Comparison of ENCODE assay signal across 10 mouse cellular contexts in genomic region chr9:60989670-60990391, GRCm38 (mm10).
DNase-seq lines count a peak whose midpoint lies in the region; ATAC-seq and TF ChIP-seq lines count a peak whose summit lies in the region.
"Had no signal": no experiment of that assay in that cellular context is flagged by ENCODE, and none has a peak within 500 bp of the region (broad histone marks: within the 10 kb centered on the region; RNA-seq: fewer than 3 reads in every experiment).

No protein-coding gene starts in this region.

- no peak for TF ChIP-seq CTCF in intestine, postnatal 0 days (IDR thresholded peaks at IDR 0.05; ENCODE audit: low read depth)

- 42% methylated on average over 13 of the region's 13 CpGs for WGBS in intestine, embryonic 16.5 days
- WGBS in intestine, postnatal 0 days = 42% methylated on average over 13 of the region's 13 CpGs
- WGBS in forebrain, embryonic 13.5 days = 50% methylated on average over 13 of the region's 13 CpGs

- H3K4me2 ChIP-seq in intestine, embryonic 16.5 days (ENCODE audit: low read depth, low read length) = no peak overlapping the region
- no peak overlapping the region for H3K4me2 ChIP-seq in intestine, postnatal 0 days (replicated peaks; ENCODE audit: low read depth)
- no peak overlapping the region for H3K4me2 ChIP-seq in forebrain, embryonic 13.5 days
- H3K4me2 ChIP-seq: neural tube, embryonic 12.5 days had no signal

- peak; percentile 14 for DNase-seq in ES-CJ7 (ENCODE audit: low read depth, low spot score)
- DNase-seq in adrenal gland, postnatal 36 days = peak; percentile 71 to 73
- DNase-seq in heart, postnatal 14 days = peak; percentile 13 to 44
- DNase-seq in right cerebral cortex, postnatal 25 days = no peak
- no peak for DNase-seq in cerebellum, adult 11 months

- H3K4me3 ChIP-seq in intestine, embryonic 16.5 days (ENCODE audit: low read length) = no peak overlapping the region
- H3K4me3 ChIP-seq in intestine, postnatal 0 days (ENCODE audit: low read depth, low read length) = no peak overlapping the region
- H3K4me3 ChIP-seq in forebrain, embryonic 13.5 days = no peak overlapping the region
- H3K4me3 ChIP-seq: neural tube, embryonic 12.5 days had no signal

- H3K27me3 ChIP-seq in intestine, embryonic 16.5 days (replicated peaks; ENCODE audit: control insufficient read depth, insufficient read depth, low read length) = no peaks in the 10 kb centered on the region
- no peaks in the 10 kb centered on the region for H3K27me3 ChIP-seq in intestine, postnatal 0 days (replicated peaks; ENCODE audit: control insufficient read depth, insufficient read depth, low read length)
- peaks cover 8% of the 10 kb centered on the region; the same call in 1 of the 2 replicates for H3K27me3 ChIP-seq in forebrain, embryonic 13.5 days
- H3K27me3 ChIP-seq: neural tube, embryonic 12.5 days; Patski had no signal

- no peak overlapping the region for H3K27ac ChIP-seq in intestine, embryonic 16.5 days (ENCODE audit: low read length)
- no peak overlapping the region for H3K27ac ChIP-seq in intestine, postnatal 0 days (ENCODE audit: low read depth, low read length)
- no peak overlapping the region for H3K27ac ChIP-seq in forebrain, embryonic 13.5 days
- H3K27ac ChIP-seq: neural tube, embryonic 12.5 days had no signal

- intact Hi-C loops in heart, postnatal 14 days (cut with DNase I) = no loop called here

- H3K4me1 ChIP-seq in intestine, embryonic 16.5 days (ENCODE audit: control insufficient read depth, insufficient read depth, low read length) = 0 out of 2 replicates have a peak, but pooled peaks cover 2% of the 10 kb centered on the region
- no peaks in the 10 kb centered on the region for H3K4me1 ChIP-seq in intestine, postnatal 0 days (replicated peaks; ENCODE audit: control insufficient read depth, insufficient read depth, low read length)
- H3K4me1 ChIP-seq in forebrain, embryonic 13.5 days = 0 out of 2 replicates have a peak, but pooled peaks cover 6% of the 10 kb centered on the region
- H3K4me1 ChIP-seq: neural tube, embryonic 12.5 days had no signal

- no peaks in the 10 kb centered on the region for H3K9me3 ChIP-seq in intestine, embryonic 16.5 days (ENCODE audit: control insufficient read depth, low read length)
- H3K9me3 ChIP-seq in intestine, postnatal 0 days (ENCODE audit: control insufficient read depth) = no peaks in the 10 kb centered on the region
- no peaks in the 10 kb centered on the region; the same call in 1 of the 2 replicates for H3K9me3 ChIP-seq in forebrain, embryonic 13.5 days (replicated peaks)
- H3K9me3 ChIP-seq: neural tube, embryonic 12.5 days had no signal

- H3K36me3 ChIP-seq in intestine, embryonic 16.5 days (ENCODE audit: control insufficient read depth, insufficient read depth, low read length) = no peaks in the 10 kb centered on the region
- no peaks in the 10 kb centered on the region for H3K36me3 ChIP-seq in intestine, postnatal 0 days (ENCODE audit: control insufficient read depth, insufficient read depth)
- no peaks in the 10 kb centered on the region for H3K36me3 ChIP-seq in forebrain, embryonic 13.5 days (ENCODE audit: poor library complexity, severe bottlenecking)
- H3K36me3 ChIP-seq: neural tube, embryonic 12.5 days had no signal

- no peak overlapping the region for H3K9ac ChIP-seq in intestine, embryonic 16.5 days (ENCODE audit: low read depth, low read length)
- H3K9ac ChIP-seq in intestine, postnatal 0 days (ENCODE audit: low read depth, low read length) = no peak overlapping the region
- H3K9ac ChIP-seq in forebrain, embryonic 13.5 days = no peak overlapping the region
- H3K9ac ChIP-seq: neural tube, embryonic 12.5 days had no signal

- ATAC-seq in intestine, embryonic 16.5 days = peak; percentile 46; the same call in 1 of the 2 replicates
- ATAC-seq in intestine, postnatal 0 days = no peak
- no peak for ATAC-seq in forebrain, embryonic 13.5 days
- ATAC-seq: Patski had no signal

Comparison
In these comparisons a context has a peak if more than half of its experiments do, and no peak if none do; other contexts are left out.
1. DNase-seq: peak in ES-CJ7 (single experiment), adrenal gland, postnatal 36 days (2 of 2) and heart, postnatal 14 days (2 of 2); none in right cerebral cortex, postnatal 25 days (single experiment) and cerebellum, adult 11 months (single experiment).